ENCODE assay signal across 15 mouse cellular contexts in genomic region chr16:4029371-4029841, GRCm38 (mm10). TPM values are rescaled to one million over a fixed set of nuclear protein-coding genes. Genes with fewer than 3 reads are reported as not detected.
DNase-seq lines count a peak whose midpoint lies in the region; ATAC-seq and TF ChIP-seq lines count a peak whose summit lies in the region.
"Had no signal": no experiment of that assay in that cellular context is flagged by ENCODE, and none has a peak within 500 bp of the region (broad histone marks: within the 10 kb centered on the region; RNA-seq: fewer than 3 reads in every experiment).

No protein-coding gene starts in this region.

- no peaks in the 10 kb centered on the region for H3K36me3 ChIP-seq in kidney, adult 2 months (ENCODE audit: control insufficient read depth, insufficient read depth, low read length)
- H3K36me3 ChIP-seq in heart, embryonic 12.5 days = no peaks in the 10 kb centered on the region
- H3K36me3 ChIP-seq: embryonic facial prominence, embryonic 15.5 days; limb, embryonic 15.5 days had no signal

- H3K4me1 ChIP-seq in kidney, adult 2 months (ENCODE audit: control insufficient read depth, insufficient read depth, low read length) = peaks cover 41% of the 10 kb centered on the region; the same call in 1 of the 2 replicates
- peaks cover 6% of the 10 kb centered on the region for H3K4me1 ChIP-seq in heart, embryonic 12.5 days (replicated peaks)
- H3K4me1 ChIP-seq: embryonic facial prominence, embryonic 15.5 days; forebrain, embryonic 13.5 days; limb, embryonic 15.5 days had no signal

- TF ChIP-seq POLR2A in kidney, adult 2 months (IDR thresholded peaks at IDR 0.05; ENCODE audit: low read depth, low read length) = no peak

- peak overlapping the region; percentile 97 for H3K27ac ChIP-seq in kidney, adult 2 months (ENCODE audit: insufficient read depth, low read depth, low read length)
- no peak overlapping the region for H3K27ac ChIP-seq in heart, embryonic 12.5 days (ENCODE audit: poor library complexity, severe bottlenecking)
- H3K27ac ChIP-seq: embryonic facial prominence, embryonic 15.5 days; forebrain, embryonic 13.5 days; limb, embryonic 15.5 days had no signal

- WGBS in kidney, adult 2 months = 26% methylated on average over 5 of the region's 5 CpGs
- 87% methylated on average over 5 of the region's 5 CpGs for WGBS in heart, embryonic 12.5 days

- H3K9me3 ChIP-seq in heart, embryonic 12.5 days (replicated peaks) = 0 out of 2 replicates have a peak, but pooled peaks cover 4% of the 10 kb centered on the region
- H3K9me3 ChIP-seq: embryonic facial prominence, embryonic 15.5 days; forebrain, embryonic 13.5 days; limb, embryonic 15.5 days had no signal

- ATAC-seq in heart, embryonic 12.5 days (ENCODE audit: insufficient number of reproducible peaks, low FRiP score) = no peak
- ATAC-seq: forebrain, embryonic 13.5 days had no signal

- H3K4me3 ChIP-seq in kidney, adult 2 months (ENCODE audit: insufficient read depth, low read depth, low read length) = peak overlapping the region; percentile 21
- H3K4me3 ChIP-seq in heart, embryonic 12.5 days = no peak overlapping the region
- H3K4me3 ChIP-seq: embryonic facial prominence, embryonic 15.5 days; forebrain, embryonic 13.5 days; limb, embryonic 15.5 days had no signal

- TF ChIP-seq CTCF in kidney, adult 2 months (conservative IDR thresholded peaks at IDR 0.05; ENCODE audit: insufficient read depth, insufficient read length, low read depth, low read length) = no peak

- H3K9ac ChIP-seq in heart, embryonic 12.5 days = no peak overlapping the region
- H3K9ac ChIP-seq: embryonic facial prominence, embryonic 15.5 days; forebrain, embryonic 13.5 days; limb, embryonic 15.5 days had no signal

- H3K27me3 ChIP-seq in kidney, adult 2 months (replicated peaks; ENCODE audit: control insufficient read depth, insufficient read depth, low read length) = no peaks in the 10 kb centered on the region
- no peaks in the 10 kb centered on the region for H3K27me3 ChIP-seq in heart, embryonic 12.5 days (replicated peaks)
- H3K27me3 ChIP-seq: embryonic facial prominence, embryonic 15.5 days; forebrain, embryonic 13.5 days; limb, embryonic 15.5 days had no signal

- no peak overlapping the region for H3K4me2 ChIP-seq in heart, embryonic 12.5 days
- H3K4me2 ChIP-seq: embryonic facial prominence, embryonic 15.5 days; forebrain, embryonic 13.5 days; limb, embryonic 15.5 days had no signal

- peak; percentile 21 for DNase-seq in retina, postnatal 1 day
- DNase-seq in retina, embryonic 14.5 days (ENCODE audit: low spot score) = no peak
- DNase-seq in kidney, adult 2 months = peak; percentile 98
- peak; percentile 92 to 97 for DNase-seq in kidney, postnatal 36 days
- no peak for DNase-seq in lung, postnatal 25 days (ENCODE audit: low spot score)
- DNase-seq in layer of hippocampus, adult 18-20 months (ENCODE audit: low spot score in 2 of 2) = no peak
- DNase-seq: cerebellum, adult 18-20 months; heart, postnatal 4 days; lung, postnatal 10 days; thymus, postnatal 4 days had no signal

RNA-seq across cellular contexts. Expression of gene Dnase1, which starts 7.3 kb away (rescaled TPM):
- 2,240 and 2,440 TPM in 2 replicates for polyA plus RNA-seq in kidney, adult 2 months (2012; rRNA removed)
- 3.4 and 5.0 TPM in 2 replicates for polyA plus RNA-seq in heart, embryonic 12.5 days (2016; fragmentation: Nextera tagmentation; extraction: Ambion mirVana)
- total RNA-seq in layer of hippocampus, adult 18-20 months (2021) = not detected
- total RNA-seq: heart, postnatal 4 days had no signal
- polyA plus RNA-seq: cortical plate, adult 2 months had no signal

RNA-seq across cellular contexts. Expression of gene Slx4, which starts 25.8 kb away (rescaled TPM):
- polyA plus RNA-seq in kidney, adult 2 months (2012; rRNA removed) = 36.0 and 41.0 TPM in 2 replicates
- 14.8 and 18.2 TPM in 2 replicates for polyA plus RNA-seq in heart, embryonic 12.5 days (2016; fragmentation: Nextera tagmentation; extraction: Ambion mirVana)
- total RNA-seq in layer of hippocampus, adult 18-20 months (2021) = 10 to 100 TPM; 40.0 to 46.8 TPM

RNA-seq across cellular contexts. Expression of gene Trap1, which starts 48.2 kb away (rescaled TPM):
- polyA plus RNA-seq in kidney, adult 2 months (2012; rRNA removed) = 225 and 226 TPM in 2 replicates
- 97.3 and 102 TPM in 2 replicates for polyA plus RNA-seq in heart, embryonic 12.5 days (2016; fragmentation: Nextera tagmentation; extraction: Ambion mirVana)
- total RNA-seq in layer of hippocampus, adult 18-20 months (2021) = 10 to 100 TPM; 67.5 to 74.0 TPM

RNA-seq across cellular contexts. Expression of gene Nlrc3, which starts 53.0 kb away (rescaled TPM):
- polyA plus RNA-seq in kidney, adult 2 months (2012; rRNA removed) = 3.8 and 4.0 TPM in 2 replicates
- polyA plus RNA-seq in heart, embryonic 12.5 days (2016; fragmentation: Nextera tagmentation; extraction: Ambion mirVana) = 1.6 TPM in 2 replicates
- 1 to 10 TPM; 1.6 to 1.8 TPM for total RNA-seq in layer of hippocampus, adult 18-20 months (2021)

Comparison
In these comparisons a context has a peak if more than half of its experiments do, and no peak if none do; other contexts are left out.
1. DNase-seq: peak in retina, postnatal 1 day (single experiment), kidney, adult 2 months (single experiment) and kidney, postnatal 36 days (2 of 2); none in retina, embryonic 14.5 days (single experiment), lung, postnatal 25 days (single experiment) and layer of hippocampus, adult 18-20 months (0 of 2).
2. RNA of gene Dnase1, which starts 7.3 kb away (polyA plus RNA-seq): 2,240 to 2,440 TPM in kidney, adult 2 months; 3.4 to 5.0 TPM in heart, embryonic 12.5 days; every median in the first group is over 100 times any median in the second.